Mouse (Mus musculus): ENCODE measurements around the gene Dscam. TPM values are rescaled to one million over a fixed set of nuclear protein-coding genes. Genes with fewer than 3 reads are reported as not detected.

Dscam gene
- polyA plus RNA-seq, 1 experiment from 2014 or later, result not detected

DNA sequence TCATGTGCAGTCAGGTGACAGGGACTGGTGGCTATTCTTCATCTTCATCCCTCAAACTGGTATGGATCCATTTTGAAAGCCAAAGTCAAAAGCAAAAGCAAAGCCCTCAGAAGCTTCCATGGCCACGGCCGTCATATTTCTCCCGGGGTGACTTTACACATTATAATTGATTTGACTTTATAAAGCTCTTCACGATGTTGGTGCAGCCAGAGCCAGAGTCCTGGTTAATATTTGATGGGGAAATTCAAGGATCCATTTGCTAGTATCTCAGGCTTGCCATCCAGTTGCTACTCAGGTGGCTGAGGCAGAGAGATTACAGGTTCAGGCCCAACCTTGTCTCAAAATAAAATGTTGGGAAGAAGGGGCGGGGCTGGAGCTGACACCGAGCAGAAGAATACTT, 238.3 kb downstream of the Dscam start:
- H3K36me3 ChIP-seq (ENCODE audit: control insufficient read depth, insufficient read depth, low read length), result no peaks in the 10 kb centered on the region
- no peaks in the 10 kb centered on the region for H3K27me3 ChIP-seq (ENCODE audit: control insufficient read depth, insufficient read depth, low read length)
- no peaks in the 10 kb centered on the region for H3K9me3 ChIP-seq (ENCODE audit: control insufficient read depth, low read length)
- WGBS, result 90% methylated on average over 6 of the region's 6 CpGs
- H3K4me2 ChIP-seq (ENCODE audit: low read length), result no peak overlapping the region
- H3K27ac ChIP-seq (replicated peaks in 1 of 2; ENCODE audit: control insufficient read depth in 1 of 2, insufficient read depth in 1 of 2, low read depth in 2 of 2, low read length in 2 of 2), result no peak overlapping the region
- H3K9ac ChIP-seq (ENCODE audit: low read length), result no peak overlapping the region
- no peak overlapping the region for H3K4me3 ChIP-seq (ENCODE audit: control insufficient read depth in 1 of 2, insufficient read depth in 1 of 2, low read depth in 1 of 2, low read length in 2 of 2)
- ATAC-seq (ENCODE audit: insufficient number of reproducible peaks, insufficient read depth, low FRiP score, low read depth), result no peak
- H3K4me1 ChIP-seq (ENCODE audit: control insufficient read depth in 2 of 2, insufficient read depth in 2 of 2, low read length in 2 of 2), result peaks cover under 1 to 3% of the 10 kb centered on the region in 2 experiments; a peak in 2 of 4 replicates

DNA sequence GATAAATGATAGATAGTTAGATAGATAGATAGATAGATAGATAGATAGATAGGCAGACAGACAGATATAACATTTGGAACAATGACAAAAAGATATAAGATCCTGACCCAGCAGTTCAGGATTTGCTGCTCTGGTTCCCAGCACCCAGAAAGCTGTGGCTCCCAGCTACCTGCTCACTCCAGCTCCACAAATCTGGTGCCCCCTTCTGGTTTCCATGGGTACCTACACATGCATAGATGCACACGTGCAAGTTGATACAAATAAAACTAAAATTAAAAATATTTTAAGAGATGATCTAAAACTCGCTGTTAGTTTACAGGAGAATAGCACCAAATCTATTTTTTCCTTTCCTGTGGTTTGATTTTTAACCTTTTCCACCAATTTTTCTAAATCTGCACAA, 238.8 kb downstream of the Dscam start:
- no peak overlapping the region for H3K4me3 ChIP-seq (ENCODE audit: control insufficient read depth in 1 of 2, insufficient read depth in 1 of 2, low read depth in 1 of 2, low read length in 2 of 2)
- H3K9ac ChIP-seq (ENCODE audit: low read length), result no peak overlapping the region
- no peak overlapping the region for H3K4me2 ChIP-seq (ENCODE audit: low read length)
- no peaks in the 10 kb centered on the region for H3K9me3 ChIP-seq (ENCODE audit: control insufficient read depth, low read length)
- H3K27ac ChIP-seq (replicated peaks in 1 of 2; ENCODE audit: control insufficient read depth in 1 of 2, insufficient read depth in 1 of 2, low read depth in 2 of 2, low read length in 2 of 2), result no peak overlapping the region
- no peaks in the 10 kb centered on the region for H3K36me3 ChIP-seq (ENCODE audit: control insufficient read depth, insufficient read depth, low read length)
- ATAC-seq (ENCODE audit: insufficient number of reproducible peaks, insufficient read depth, low FRiP score, low read depth), result no peak
- WGBS, result 72% methylated on average over 2 of the region's 2 CpGs
- peaks cover 5 to 6% of the 10 kb centered on the region in 2 experiments for H3K4me1 ChIP-seq (ENCODE audit: control insufficient read depth in 2 of 2, insufficient read depth in 2 of 2, low read length in 2 of 2)
- H3K27me3 ChIP-seq (ENCODE audit: control insufficient read depth, insufficient read depth, low read length), result no peaks in the 10 kb centered on the region

- Histone ChIP-seq H3K27me3 (ENCODE audit: control insufficient read depth, insufficient read depth, low read length) (no peaks in the 10 kb centered on the region), H3K9me3 (ENCODE audit: control insufficient read depth, low read length) (no peaks in the 10 kb centered on the region), H3K4me1 (ENCODE audit: control insufficient read depth in 2 of 2, insufficient read depth in 2 of 2, low read length in 2 of 2) (peaks cover 4 to 5% of the 10 kb centered on the region in 2 experiments), H3K4me3 (ENCODE audit: control insufficient read depth in 1 of 2, insufficient read depth in 1 of 2, low read depth in 1 of 2, low read length in 2 of 2) (no peak overlapping the region), H3K36me3 (ENCODE audit: control insufficient read depth, insufficient read depth, low read length) (no peaks in the 10 kb centered on the region), H3K9ac (ENCODE audit: low read length) (no peak overlapping the region), H3K4me2 (ENCODE audit: low read length) (no peak overlapping the region), H3K27ac (replicated peaks in 1 of 2; ENCODE audit: control insufficient read depth in 1 of 2, insufficient read depth in 1 of 2, low read depth in 2 of 2, low read length in 2 of 2) (no peak overlapping the region)
- ATAC-seq (ENCODE audit: insufficient number of reproducible peaks, insufficient read depth, low FRiP score, low read depth), result no peak
- WGBS, result 88% methylated on average over 1 of the region's 1 CpGs
Measured at GRCm38 (mm10) chr16:96928011-96928410, 242.5 kb downstream of the Dscam start.

DNA sequence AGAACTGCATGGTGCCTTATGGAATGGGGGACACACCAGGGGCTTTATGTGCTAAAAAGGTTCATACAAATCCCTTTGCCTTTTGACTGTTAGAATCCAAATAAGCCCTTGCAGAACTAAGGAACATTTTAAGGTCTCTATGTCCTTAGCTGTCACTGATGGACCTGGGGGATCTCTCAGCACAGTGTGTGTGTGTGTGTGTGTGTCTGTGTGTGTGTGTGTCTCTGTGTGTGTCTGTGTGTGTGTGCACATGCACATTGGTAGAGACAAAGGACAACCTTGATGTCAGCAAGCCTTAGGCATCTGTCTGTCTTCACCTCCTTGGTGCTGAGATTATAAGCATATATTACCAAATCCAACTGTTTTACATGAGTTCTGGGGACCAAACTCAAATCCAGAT, 243.1 kb downstream of the Dscam start:
- Histone ChIP-seq H3K9ac (ENCODE audit: low read length) (no peak overlapping the region), H3K4me1 (ENCODE audit: control insufficient read depth in 2 of 2, insufficient read depth in 2 of 2, low read length in 2 of 2) (peaks cover 4 to 5% of the 10 kb centered on the region in 2 experiments), H3K27ac (replicated peaks in 1 of 2; ENCODE audit: control insufficient read depth in 1 of 2, insufficient read depth in 1 of 2, low read depth in 2 of 2, low read length in 2 of 2) (no peak overlapping the region), H3K36me3 (ENCODE audit: control insufficient read depth, insufficient read depth, low read length) (no peaks in the 10 kb centered on the region), H3K4me3 (ENCODE audit: control insufficient read depth in 1 of 2, insufficient read depth in 1 of 2, low read depth in 1 of 2, low read length in 2 of 2) (no peak overlapping the region), H3K27me3 (ENCODE audit: control insufficient read depth, insufficient read depth, low read length) (no peaks in the 10 kb centered on the region), H3K4me2 (ENCODE audit: low read length) (no peak overlapping the region), H3K9me3 (ENCODE audit: control insufficient read depth, low read length) (no peaks in the 10 kb centered on the region)
- ATAC-seq (ENCODE audit: insufficient number of reproducible peaks, insufficient read depth, low FRiP score, low read depth), result no peak

DNA sequence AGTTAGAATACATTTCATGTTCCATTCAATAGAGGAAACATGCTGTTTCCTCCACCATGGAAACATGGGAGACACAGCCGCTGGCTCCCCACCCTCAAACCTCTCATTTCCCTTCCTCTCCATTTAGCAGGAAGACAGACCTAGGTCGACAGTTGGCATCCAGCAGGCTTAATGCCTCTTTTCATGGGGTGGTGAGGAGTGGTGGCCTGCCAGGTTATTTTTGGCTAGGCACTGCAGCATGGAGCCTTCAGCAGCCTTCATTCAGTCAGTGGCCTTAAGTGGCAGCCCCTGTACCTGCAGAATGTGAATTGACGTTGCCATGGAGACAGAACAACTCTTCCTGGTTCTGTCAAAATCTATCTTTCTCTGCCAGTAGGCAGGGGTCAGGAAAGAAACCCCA, 243.6 kb downstream of the Dscam start:
- 34% methylated on average over 3 of the region's 3 CpGs for WGBS
- no peak overlapping the region for H3K27ac ChIP-seq (replicated peaks in 1 of 2; ENCODE audit: control insufficient read depth in 1 of 2, insufficient read depth in 1 of 2, low read depth in 2 of 2, low read length in 2 of 2)
- H3K9ac ChIP-seq (ENCODE audit: low read length), result no peak overlapping the region
- H3K4me3 ChIP-seq (ENCODE audit: control insufficient read depth in 1 of 2, insufficient read depth in 1 of 2, low read depth in 1 of 2, low read length in 2 of 2), result no peak overlapping the region
- H3K4me2 ChIP-seq (ENCODE audit: low read length), result no peak overlapping the region
- ATAC-seq (ENCODE audit: insufficient number of reproducible peaks, insufficient read depth, low FRiP score, low read depth), result no peak
- no peaks in the 10 kb centered on the region for H3K27me3 ChIP-seq (ENCODE audit: control insufficient read depth, insufficient read depth, low read length)
- no peaks in the 10 kb centered on the region for H3K9me3 ChIP-seq (ENCODE audit: control insufficient read depth, low read length)
- H3K36me3 ChIP-seq (ENCODE audit: control insufficient read depth, insufficient read depth, low read length), result no peaks in the 10 kb centered on the region
- peaks cover 4 to 5% of the 10 kb centered on the region in 2 experiments for H3K4me1 ChIP-seq (ENCODE audit: control insufficient read depth in 2 of 2, insufficient read depth in 2 of 2, low read length in 2 of 2)

GRCm38 (mm10) chr16:96923941-96924340, 246.6 kb downstream of the Dscam start:
- Histone ChIP-seq H3K4me1 (ENCODE audit: control insufficient read depth in 2 of 2, insufficient read depth in 2 of 2, low read length in 2 of 2) (peaks cover 4 to 5% of the 10 kb centered on the region in 2 experiments), H3K9ac (ENCODE audit: low read length) (no peak overlapping the region), H3K27ac (replicated peaks in 1 of 2; ENCODE audit: control insufficient read depth in 1 of 2, insufficient read depth in 1 of 2, low read depth in 2 of 2, low read length in 2 of 2) (no peak overlapping the region), H3K27me3 (ENCODE audit: control insufficient read depth, insufficient read depth, low read length) (no peaks in the 10 kb centered on the region), H3K4me3 (ENCODE audit: control insufficient read depth in 1 of 2, insufficient read depth in 1 of 2, low read depth in 1 of 2, low read length in 2 of 2) (no peak overlapping the region), H3K4me2 (ENCODE audit: low read length) (no peak overlapping the region), H3K36me3 (ENCODE audit: control insufficient read depth, insufficient read depth, low read length) (no peaks in the 10 kb centered on the region), H3K9me3 (ENCODE audit: control insufficient read depth, low read length) (no peaks in the 10 kb centered on the region)
- no peak for ATAC-seq (ENCODE audit: insufficient number of reproducible peaks, insufficient read depth, low FRiP score, low read depth)
- WGBS, result 89% methylated on average over 4 of the region's 4 CpGs

GRCm38 (mm10) chr16:96914495-96914894, 256.1 kb downstream of the Dscam start:
- Histone ChIP-seq H3K9ac (ENCODE audit: low read length) (no peak overlapping the region), H3K4me3 (ENCODE audit: control insufficient read depth in 1 of 2, insufficient read depth in 1 of 2, low read depth in 1 of 2, low read length in 2 of 2) (no peak overlapping the region), H3K4me2 (ENCODE audit: low read length) (no peak overlapping the region), H3K27ac (replicated peaks in 1 of 2; ENCODE audit: control insufficient read depth in 1 of 2, insufficient read depth in 1 of 2, low read depth in 2 of 2, low read length in 2 of 2) (no peak overlapping the region), H3K27me3 (ENCODE audit: control insufficient read depth, insufficient read depth, low read length) (no peaks in the 10 kb centered on the region), H3K9me3 (ENCODE audit: control insufficient read depth, low read length) (no peaks in the 10 kb centered on the region), H3K36me3 (ENCODE audit: control insufficient read depth, insufficient read depth, low read length) (no peaks in the 10 kb centered on the region), H3K4me1 (ENCODE audit: control insufficient read depth in 2 of 2, insufficient read depth in 2 of 2, low read length in 2 of 2) (peaks cover 0 to 2% of the 10 kb centered on the region in 2 experiments; a peak in 1 of 4 replicates)
- WGBS, result 87% methylated on average over 3 of the region's 3 CpGs
- ATAC-seq (ENCODE audit: insufficient number of reproducible peaks, insufficient read depth, low FRiP score, low read depth), result no peak

DNA sequence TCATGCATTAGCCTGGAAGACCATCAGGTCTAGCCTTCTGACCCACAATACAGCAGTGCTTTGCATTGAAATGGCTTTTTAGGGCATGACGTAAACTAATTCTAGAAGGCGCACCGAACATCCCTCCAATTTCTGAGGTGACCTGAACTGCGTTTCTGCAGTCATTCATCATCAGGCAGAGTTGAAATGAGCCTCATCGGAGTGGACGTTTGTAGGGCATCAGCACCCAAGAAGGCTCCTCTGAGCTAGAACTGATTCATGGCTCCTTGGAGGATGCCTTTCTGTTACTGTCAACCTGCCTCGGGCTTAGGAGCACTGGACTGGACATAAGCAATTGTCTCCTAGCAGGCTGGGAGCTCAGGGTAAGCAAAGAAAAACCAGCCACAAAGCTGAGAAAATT, 257.7 kb downstream of the Dscam start:
- Histone ChIP-seq H3K4me3 (ENCODE audit: control insufficient read depth in 1 of 2, insufficient read depth in 1 of 2, low read depth in 1 of 2, low read length in 2 of 2) (no peak overlapping the region), H3K36me3 (ENCODE audit: control insufficient read depth, insufficient read depth, low read length) (no peaks in the 10 kb centered on the region), H3K4me2 (ENCODE audit: low read length) (no peak overlapping the region), H3K9me3 (ENCODE audit: control insufficient read depth, low read length) (no peaks in the 10 kb centered on the region), H3K4me1 (ENCODE audit: control insufficient read depth in 2 of 2, insufficient read depth in 2 of 2, low read length in 2 of 2) (peaks cover 0 to 2% of the 10 kb centered on the region in 2 experiments; a peak in 1 of 4 replicates), H3K27ac (replicated peaks in 1 of 2; ENCODE audit: control insufficient read depth in 1 of 2, insufficient read depth in 1 of 2, low read depth in 2 of 2, low read length in 2 of 2) (no peak overlapping the region), H3K27me3 (ENCODE audit: control insufficient read depth, insufficient read depth, low read length) (no peaks in the 10 kb centered on the region), H3K9ac (ENCODE audit: low read length) (no peak overlapping the region)
- 87% methylated on average over 7 of the region's 7 CpGs for WGBS
- ATAC-seq (ENCODE audit: insufficient number of reproducible peaks, insufficient read depth, low FRiP score, low read depth), result no peak

Measured in heart, embryonic 14.5 days (tissue).